Mouse (Mus musculus) hindbrain, embryonic 13.5 days (tissue): ENCODE results near the gene Zfp541. TPM values are rescaled to one million over a fixed set of nuclear protein-coding genes. Genes with fewer than 3 reads are reported as not detected.

Source experiments
- polyA plus RNA-seq: library from polyadenylated mRNA; unstranded; fragments of >200 nt; fragmentation: Nextera tagmentation; extraction: Ambion mirVana; gene quantifications from 2 replicates; pipeline ENCODE4 v1.2.1, GENCODE M21; 2015

The Zfp541 gene
- polyA plus RNA-seq, 1 experiment from 2014 or later, result 0.09 TPM

Other genes with a start within 250 kb of the Zfp541 start
- not detected in 2 replicates for gene Obox6, start 222.1 kb upstream of the Zfp541 start, polyA plus RNA-seq
- gene Crx, start 181.8 kb upstream of the Zfp541 start, polyA plus RNA-seq, result not detected in 2 replicates
- not detected in 2 replicates for gene Crxos, start 179.2 kb upstream of the Zfp541 start, polyA plus RNA-seq
- gene Selenow, start 139.4 kb upstream of the Zfp541 start, polyA plus RNA-seq, result 1,371 and 1,383 TPM in 2 replicates
- gene Nop53, start 115.7 kb upstream of the Zfp541 start, polyA plus RNA-seq, result 133 and 135 TPM in 2 replicates
- 5.2 and 6.4 TPM in 2 replicates for gene Ehd2, start 94.2 kb upstream of the Zfp541 start, polyA plus RNA-seq
- 8.2 and 8.4 TPM in 2 replicates for gene Bicra, start 13.9 kb upstream of the Zfp541 start, polyA plus RNA-seq
- 212 and 237 TPM in 2 replicates for gene Napa, start 36.6 kb downstream of the Zfp541 start, polyA plus RNA-seq
- 37.3 and 42.2 TPM in 2 replicates for gene Kptn, start 58.1 kb downstream of the Zfp541 start, polyA plus RNA-seq
- 0.96 and 1.1 TPM in 2 replicates for gene Slc8a2, start 68.0 kb downstream of the Zfp541 start, polyA plus RNA-seq
- 147 and 160 TPM in 2 replicates for gene Meis3, start 113.3 kb downstream of the Zfp541 start, polyA plus RNA-seq
- 13.5 and 13.8 TPM in 2 replicates for gene Dhx34, start 160.2 kb downstream of the Zfp541 start, polyA plus RNA-seq
- gene C5ar2, start 182.3 kb downstream of the Zfp541 start, polyA plus RNA-seq, result 0.08 and 0.14 TPM in 2 replicates
- 1.7 and 2.3 TPM in 2 replicates for gene C5ar1, start 197.7 kb downstream of the Zfp541 start, polyA plus RNA-seq
- 33.4 and 33.8 TPM in 2 replicates for gene Inafm1, start 211.8 kb downstream of the Zfp541 start, polyA plus RNA-seq
- 23.9 and 27.9 TPM in 2 replicates for gene Ccdc9, start 225.0 kb downstream of the Zfp541 start, polyA plus RNA-seq
- gene Bbc3, start 246.6 kb downstream of the Zfp541 start, polyA plus RNA-seq, result 24.0 and 24.2 TPM in 2 replicates